Mouse (Mus musculus) layer of hippocampus, postnatal 10 days (tissue): ENCODE results near the gene Olfr1141. TPM values are rescaled to one million over a fixed set of nuclear protein-coding genes. Genes with fewer than 3 reads are reported as not detected.

Experiments used
- DNase-seq, 2 experiments: peaks; one replicate each; pipeline ENCODE4 v3.0.0; 2021; ENCODE audit warnings: low spot score in 2 of 2
- long read RNA-seq: library from polyadenylated mRNA; stranded (forward); transcript quantifications from one replicate; pipeline ENCODE4 v2.0.0, GENCODE M21; 2023
- total RNA-seq, 2 experiments: library from RNA; stranded (reverse); gene quantifications; 2 replicates each; pipeline ENCODE4 v1.2.3; 2021

The Olfr1141 gene
- total RNA-seq = not detected
- long read RNA-seq = 0 reads

GRCm38 (mm10) chr2:87753891-87754290, at the start of gene Olfr1141:
Olfr1141 (minus strand) TSS chr2:87753991.
- no peak for DNase-seq

GRCm38 (mm10) chr2:87800292-87800691, 46.5 kb upstream of the Olfr1141 start, which contains the start of gene Olfr1143:
Olfr1143 (plus strand) TSS chr2:87800592.
- DNase-seq = no peak

DNA sequence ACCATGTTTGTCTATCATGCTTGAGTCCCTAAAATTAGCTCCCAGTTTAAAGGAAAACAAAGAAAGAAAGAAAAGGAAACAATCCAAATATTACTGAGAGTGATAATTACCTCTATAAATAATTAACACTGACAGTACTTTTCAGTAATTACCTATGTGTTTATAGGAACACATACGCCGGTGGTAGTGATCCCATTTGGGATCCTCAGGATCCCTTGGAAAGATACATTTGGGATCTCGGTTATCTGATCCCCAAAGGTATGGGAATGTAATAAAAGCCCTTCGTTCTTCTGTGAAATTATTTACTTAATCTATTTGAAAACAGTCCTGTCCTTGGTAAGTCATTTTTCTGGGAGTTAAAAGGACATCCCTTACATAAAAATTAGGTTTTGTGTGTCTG, 25.4 kb upstream of the Olfr1141 start, which contains the start of gene Olfr152:
Olfr152 (plus strand) TSS at position 301 of the 400 bp plus-strand sequence.
- no peak for DNase-seq

GRCm38 (mm10) chr2:87776143-87776542, 22.4 kb upstream of the Olfr1141 start:
- no peak for DNase-seq

DNA sequence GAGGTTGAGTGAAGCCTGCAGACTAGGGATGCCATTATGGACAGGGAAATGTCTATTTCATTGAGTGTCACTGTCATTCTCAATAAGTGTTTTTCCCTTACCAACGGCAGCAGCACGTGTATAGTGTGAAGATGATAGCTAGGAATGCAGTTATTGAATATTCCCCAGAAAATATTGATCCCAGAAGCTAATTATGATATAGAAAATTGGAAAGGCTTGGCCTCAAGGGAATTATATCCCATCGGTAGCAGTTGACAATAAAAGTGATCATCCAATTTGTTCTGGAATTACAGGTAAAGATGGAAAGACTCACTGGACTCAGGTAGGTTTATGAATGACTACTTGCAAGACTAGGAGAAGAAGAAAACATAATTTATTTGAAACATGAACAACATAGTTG, 10.3 kb downstream of the Olfr1141 start, which contains the start of gene Olfr1140:
Olfr1140 (plus strand) TSS at position 301 of the 400 bp plus-strand sequence.
- DNase-seq = no peak

- no peak for DNase-seq
Observed at GRCm38 (mm10) chr2:87739878-87740277, 13.9 kb downstream of the Olfr1141 start, which contains the start of gene Olfr1138. Olfr1138 (minus strand) TSS chr2:87739978.

DNA sequence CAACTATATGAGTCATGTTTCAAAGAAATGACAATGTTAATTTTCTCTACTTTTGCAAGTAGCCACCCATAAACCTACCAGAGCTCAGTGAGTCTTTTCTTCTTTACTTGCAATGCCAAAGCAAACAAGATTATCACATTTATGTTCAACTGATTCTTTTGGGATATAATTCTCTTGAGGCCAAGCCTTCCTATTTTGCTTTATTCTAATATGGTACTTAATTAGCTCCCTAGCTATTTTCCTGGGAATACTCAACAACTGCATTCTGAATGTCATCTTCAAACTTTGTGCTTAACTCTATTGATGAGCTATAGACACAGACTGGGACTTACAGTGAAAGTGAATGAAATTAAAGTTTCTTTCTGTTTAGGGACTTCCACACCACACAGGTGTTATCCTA, 40.7 kb downstream of the Olfr1141 start, which contains the start of gene Olfr1137:
Olfr1137 (minus strand) TSS at position 101 of the 400 bp plus-strand sequence.
- DNase-seq = no peak

Other genes with a start within 250 kb of the Olfr1141 start
- gene Pramel6, start 247.4 kb downstream of the Olfr1141 start, total RNA-seq = not detected
- not detected for gene Olfr153, start 222.2 kb downstream of the Olfr1141 start, total RNA-seq
- not detected for gene Olfr1128, start 208.4 kb downstream of the Olfr1141 start, total RNA-seq
- not detected for gene Olfr1129, start 180.1 kb downstream of the Olfr1141 start, total RNA-seq
- not detected for gene Olfr1130, start 147.8 kb downstream of the Olfr1141 start, total RNA-seq
- gene Olfr1131, start 126.9 kb downstream of the Olfr1141 start, total RNA-seq = not detected
- not detected for gene Olfr1132, start 116.5 kb downstream of the Olfr1141 start, total RNA-seq
- not detected for gene Olfr1133, start 106.6 kb downstream of the Olfr1141 start, total RNA-seq
- not detected for gene Olfr1134, start 95.5 kb downstream of the Olfr1141 start, total RNA-seq
- gene Olfr1135, start 80.3 kb downstream of the Olfr1141 start, total RNA-seq = not detected
- gene Olfr1136, start 60.0 kb downstream of the Olfr1141 start, total RNA-seq = not detected
- not detected for gene Olfr1137, start 40.8 kb downstream of the Olfr1141 start, total RNA-seq
- gene Olfr1138, start 14.0 kb downstream of the Olfr1141 start, total RNA-seq = not detected
- gene Olfr1140, start 10.2 kb downstream of the Olfr1141 start, total RNA-seq = not detected
- gene Olfr152, start 25.5 kb upstream of the Olfr1141 start, total RNA-seq = not detected
- not detected for gene Olfr1143, start 46.6 kb upstream of the Olfr1141 start, total RNA-seq
- gene Olfr1145, start 55.8 kb upstream of the Olfr1141 start, total RNA-seq = not detected
- not detected for gene Olfr1148, start 76.5 kb upstream of the Olfr1141 start, total RNA-seq
- gene Olfr1150-ps1, start 90.0 kb upstream of the Olfr1141 start, total RNA-seq = not detected
- not detected for gene Olfr1151, start 101.9 kb upstream of the Olfr1141 start, total RNA-seq
- gene Olfr1152, start 112.5 kb upstream of the Olfr1141 start, total RNA-seq = under 1 TPM in 1 of 2 experiments, not detected in 1; 0.04 TPM
- gene Olfr1153, start 141.0 kb upstream of the Olfr1141 start, total RNA-seq = not detected
- gene Olfr1154, start 151.2 kb upstream of the Olfr1141 start, total RNA-seq = not detected
- gene Olfr1155, start 191.1 kb upstream of the Olfr1141 start, total RNA-seq = not detected
- gene Olfr1156, start 199.1 kb upstream of the Olfr1141 start, total RNA-seq = not detected
- not detected for gene Olfr1157, start 214.3 kb upstream of the Olfr1141 start, total RNA-seq
- not detected for gene Olfr74, start 220.7 kb upstream of the Olfr1141 start, total RNA-seq
- gene Olfr1158, start 236.1 kb upstream of the Olfr1141 start, total RNA-seq = not detected